Mouse (Mus musculus): ENCODE data around the gene Ssr1.

GRCm38 (mm10) chr13:37981063-37981462 is 13.0 kb downstream of the Ssr1 start:
- no peak for TF ChIP-seq CTCF (IDR thresholded peaks at IDR 0.05; ENCODE audit: low read depth)
- TF ChIP-seq EP300 (optimal IDR thresholded peaks at IDR 0.05) = no peak
